Mouse (Mus musculus): ENCODE measurements around the gene Arglu1. TPM values are rescaled to one million over a fixed set of nuclear protein-coding genes. Genes with fewer than 3 reads are reported as not detected.

The Arglu1 gene
- 66.5 and 68.3 TPM in 2 replicates for polyA plus RNA-seq (2015; fragmentation: Nextera tagmentation; extraction: Ambion mirVana)

GRCm38 (mm10) chr8:8690146-8691092, at the start of gene Arglu1:
TSS of gene Arglu1 (minus strand) at chr8:8690521.

GRCm38 (mm10) chr8:8661103-8661758, 29.1 kb downstream of the Arglu1 start, which contains the start of gene Efnb2:
TSS of gene Efnb2 (minus strand) at chr8:8661242.

Small RNA genes within 50 kb of the gene (microRNA-seq; reads per million reads assigned to microRNA genes)
- 1.4 to 1.7 reads per million in 2 experiments for gene Mir7654

Other genes starting within 250 kb of the Arglu1 start
- gene Efnb2, start 29.3 kb downstream of the Arglu1 start, polyA plus RNA-seq (2015; fragmentation: Nextera tagmentation; extraction: Ambion mirVana) = 4.8 and 5.0 TPM in 2 replicates

Measured in skeletal muscle tissue, postnatal 0 days (tissue).